In genomic region chr10:94408356-94409146, GRCm38 (mm10) we compare ENCODE assay signal across 8 mouse cellular contexts.
A peak's percentile ranks its signal among the peaks of the same experiment; 100 is the strongest.
DNase-seq lines count a peak whose midpoint lies in the region; ATAC-seq lines count a peak whose summit lies in the region.

No protein-coding gene starts in this region.

- H3K4me3 ChIP-seq in intestine, embryonic 15.5 days (replicated peaks), result peak overlapping the region; percentile 31

- H3K4me1 ChIP-seq in intestine, embryonic 15.5 days (replicated peaks), result peaks cover 3% of the 10 kb centered on the region

- no peaks in the 10 kb centered on the region for H3K9me3 ChIP-seq in intestine, embryonic 15.5 days

- intact Hi-C loops in gastrocnemius, postnatal 36 days (cut with DNase I), result loop anchor here (2.0 kb wide), 1 partner anchor 200 kb away; no protein-coding TSS in a partner anchor
- intact Hi-C loops in left cerebral cortex, postnatal 14 days (cut with DNase I), result loop anchor here (2.0 to 10.0 kb wide), 4 partner anchors 106 to 536 kb away; partner anchors contain the start of gene Plxnc1

- H3K4me2 ChIP-seq in intestine, embryonic 15.5 days (replicated peaks), result peak overlapping the region; percentile 65

- H3K9ac ChIP-seq in intestine, embryonic 15.5 days, result no peak overlapping the region

- peak; percentile 59 for DNase-seq in adrenal gland, adult 8-10 months
- DNase-seq in embryo, embryonic 11 days, result peak; percentile 91
- DNase-seq in gastrocnemius, postnatal 36 days, result peak; percentile 61 to 68
- DNase-seq in left cerebral cortex, postnatal 14 days (ENCODE audit: low spot score in 2 of 2), result peak; percentile 88 to 90
- DNase-seq in right cerebral cortex, postnatal 25 days, result peak; percentile 80
- DNase-seq in yolk sac, embryonic 10.5 days (ENCODE audit: low spot score), result peak; percentile 52

- WGBS in intestine, embryonic 15.5 days, result 21% methylated on average over 22 of the region's 22 CpGs

- H3K27ac ChIP-seq in intestine, embryonic 15.5 days, result no peak overlapping the region

- H3K27me3 ChIP-seq in intestine, embryonic 15.5 days (replicated peaks), result no peaks in the 10 kb centered on the region

- H3K36me3 ChIP-seq in intestine, embryonic 15.5 days, result no peaks in the 10 kb centered on the region

- peak; percentile 83 for ATAC-seq in intestine, embryonic 15.5 days
- peak; percentile 94 for ATAC-seq in megakaryocyte-erythroid progenitor cell, adult 5-6 weeks (replicated peaks; ENCODE audit: low FRiP score, low TSS enrichment, poor library complexity, severe bottlenecking)
